ENCODE assay signal across 25 mouse cellular contexts in the genomic region with DNA sequence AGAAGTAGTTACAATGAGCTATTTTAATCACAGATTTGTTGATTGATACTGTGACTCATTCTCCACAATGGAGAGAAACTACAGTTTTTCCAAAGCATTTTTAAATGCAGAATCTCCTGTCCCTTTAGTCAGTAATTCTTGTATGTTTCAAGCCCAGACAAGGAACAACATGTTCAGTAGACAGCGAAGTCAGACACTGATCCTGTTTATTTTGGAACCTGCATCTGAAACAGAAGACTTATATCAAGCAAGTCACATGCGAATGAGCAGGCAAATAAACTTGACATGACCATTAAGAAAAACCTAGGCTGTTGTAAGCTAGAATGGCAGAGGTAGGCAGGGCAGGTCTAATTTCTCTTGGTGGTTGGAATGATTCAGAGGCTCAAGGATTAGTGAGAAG. TPM values are rescaled to one million over a fixed set of nuclear protein-coding genes. Genes with fewer than 3 reads are reported as not detected.
"Had no signal": no experiment of that assay in that cellular context is flagged by ENCODE, and none has a peak within 500 bp of the region (broad histone marks: within the 10 kb centered on the region; RNA-seq: fewer than 3 reads in every experiment).

No protein-coding gene starts in this region.

- H3K4me2 ChIP-seq: heart, embryonic 11.5 days; heart, embryonic 13.5 days; heart, embryonic 15.5 days; hindbrain, embryonic 13.5 days; hindbrain, embryonic 15.5 days; limb, embryonic 13.5 days; limb, embryonic 15.5 days; liver, embryonic 12.5 days had no signal

- H3K27ac ChIP-seq: gastrocnemius, adult 2 months; heart, adult 2 months; heart, embryonic 13.5 days; heart, embryonic 15.5 days; hindbrain, embryonic 13.5 days; hindbrain, embryonic 15.5 days; hindbrain, postnatal 0 days; limb, embryonic 13.5 days; limb, embryonic 15.5 days; liver, embryonic 12.5 days; liver, embryonic 14.5 days had no signal

- H3K4me3 ChIP-seq: gastrocnemius, adult 2 months; heart, adult 2 months; heart, embryonic 13.5 days; heart, embryonic 15.5 days; hindbrain, embryonic 13.5 days; hindbrain, embryonic 15.5 days; limb, embryonic 13.5 days; limb, embryonic 15.5 days; liver, embryonic 12.5 days had no signal

- ATAC-seq: hindbrain, postnatal 0 days; intestine, embryonic 16.5 days; liver, embryonic 12.5 days had no signal

- H3K9ac ChIP-seq: heart, embryonic 13.5 days; heart, embryonic 15.5 days; hindbrain, embryonic 13.5 days; hindbrain, embryonic 15.5 days; limb, embryonic 13.5 days; limb, embryonic 15.5 days; liver, embryonic 12.5 days; liver, embryonic 14.5 days had no signal

- H3K4me1 ChIP-seq: heart, embryonic 15.5 days; hindbrain, embryonic 15.5 days; limb, embryonic 15.5 days; liver, embryonic 12.5 days had no signal

- H3K9me3 ChIP-seq: heart, embryonic 13.5 days; heart, embryonic 15.5 days; hindbrain, embryonic 13.5 days; hindbrain, embryonic 15.5 days; limb, embryonic 13.5 days; limb, embryonic 15.5 days; liver, embryonic 12.5 days had no signal

- DNase-seq: gastrocnemius, adult 2 months; gastrocnemius, postnatal 10 days; gastrocnemius, postnatal 25 days; heart, adult 11 months; heart, adult 2 months; heart, postnatal 14 days; heart, postnatal 36 days; kidney, adult 11 months; kidney, adult 8-10 months; kidney, postnatal 14 days; layer of hippocampus, adult 9-11 months; layer of hippocampus, postnatal 36 days; left cerebral cortex, postnatal 4 days had no signal

- H3K36me3 ChIP-seq: heart, embryonic 13.5 days; heart, embryonic 15.5 days; hindbrain, embryonic 13.5 days; hindbrain, embryonic 15.5 days; limb, embryonic 13.5 days; limb, embryonic 15.5 days; liver, embryonic 12.5 days had no signal

- H3K27me3 ChIP-seq: heart, embryonic 13.5 days; heart, embryonic 15.5 days; hindbrain, embryonic 13.5 days; hindbrain, embryonic 15.5 days; limb, embryonic 13.5 days; limb, embryonic 15.5 days had no signal

RNA-seq across cellular contexts. Expression of gene Dpyd, which starts 2.0 kb away (rescaled TPM):
- total RNA-seq: hematopoietic stem cell, adult 5-6 weeks had no signal
